Mouse (Mus musculus) MEL (cell line): ENCODE measurements around the gene Ptprn. TPM values are rescaled to one million over a fixed set of nuclear protein-coding genes. Genes with fewer than 3 reads are reported as not detected.
A peak's percentile ranks its signal among the peaks of the same experiment; 100 is the strongest.
"Not testable (repeated sequence)": the region's sequence is repeated elsewhere in the genome, so short reads cannot be mapped to it uniquely, and the experiment has no call there.

Source experiments
- DNase-seq: peaks from one replicate; pipeline ENCODE4 v3.0.0; 2011; ENCODE audit warnings: low read depth, low spot score
- H3K27ac ChIP-seq: 2 replicates; pipeline ENCODE4 v1.5.1; 2012; ENCODE audit warnings: low read depth, mild to moderate bottlenecking, control low read depth, low read length, moderate library complexity; ENCODE audit not compliant: control insufficient read depth
- H3K27me3 ChIP-seq, 2 experiments: fragments of 150-350 bp in 1 of 2; sonication (generic) in 1 of 2; 2 replicates each; pipeline ENCODE4 v1.6.1; 2012; ENCODE audit warnings: low read length in 2 of 2, mild to moderate bottlenecking in 2 of 2, improper control_type of control experiment in 1 of 2, moderate library complexity in 1 of 2; ENCODE audit not compliant: insufficient read depth in 2 of 2, control insufficient read depth in 1 of 2
- H3K36me3 ChIP-seq, 2 experiments: 2 replicates each; pipeline ENCODE4 v1.6.1; 2012 to 2014; ENCODE audit warnings: low read length in 2 of 2, improper control_type of control experiment in 1 of 2, inconsistent platforms in 1 of 2, mild to moderate bottlenecking in 1 of 2; ENCODE audit not compliant: insufficient read depth in 2 of 2, control insufficient read depth in 1 of 2
- H3K4me1 ChIP-seq, 2 experiments: fragments of 150-350 bp in 1 of 2; sonication (generic) in 1 of 2; 2 replicates each; pipeline ENCODE4 v1.6.1; 2012; ENCODE audit warnings: low read length in 2 of 2, improper control_type of control experiment in 1 of 2, mild to moderate bottlenecking in 1 of 2; ENCODE audit not compliant: insufficient read depth in 2 of 2, control insufficient read depth in 1 of 2
- H3K4me3 ChIP-seq, 2 experiments: fragments of 150-350 bp in 1 of 2; sonication (generic) in 1 of 2; 2 replicates each; pipeline ENCODE4 v1.5.1; 2012; ENCODE audit warnings: low read depth in 2 of 2, low read length in 2 of 2, mild to moderate bottlenecking in 2 of 2, moderate library complexity in 2 of 2, control low read depth in 1 of 2, improper control_type of control experiment in 1 of 2; ENCODE audit not compliant: control insufficient read depth in 1 of 2, insufficient read depth in 1 of 2
- H3K79me2 ChIP-seq: 2 replicates; pipeline ENCODE4 v1.6.1; 2012; ENCODE audit warnings: mild to moderate bottlenecking, low read length, moderate library complexity; ENCODE audit not compliant: control insufficient read depth, poor library complexity, insufficient read depth
- H3K9ac ChIP-seq: 2 replicates; pipeline ENCODE4 v1.6.1; 2012; ENCODE audit warnings: low read depth, mild to moderate bottlenecking, control low read depth, low read length, moderate library complexity; ENCODE audit not compliant: control insufficient read depth, poor library complexity, severe bottlenecking
- H3K9me3 ChIP-seq: fragments of 150-350 bp; sonication (generic); replicated peaks from 2 replicates; pipeline ENCODE4 v1.6.1; 2012; ENCODE audit warnings: mild to moderate bottlenecking, low read length, improper control_type of control experiment, moderate library complexity; ENCODE audit not compliant: insufficient read depth
- CHD1 ChIP-seq: IDR thresholded peaks from 2 replicates; pipeline ENCODE4 v1.6.1; 2012; ENCODE audit warnings: low read depth, mild to moderate bottlenecking, inconsistent platforms, low read length, improper control_type of control experiment
- CTCF ChIP-seq, 3 experiments: IDR thresholded peaks in 2 of 3; conservative IDR thresholded peaks in 1 of 3; 2 replicates each; pipeline ENCODE4 v1.5.1; 2011 to 2012; ENCODE audit warnings: low read length in 3 of 3, low read depth in 2 of 3, mild to moderate bottlenecking in 2 of 3, improper control_type of control experiment in 1 of 3, inconsistent platforms in 1 of 3, mixed read lengths in 1 of 3, moderate library complexity in 1 of 3; ENCODE audit not compliant: control insufficient read depth in 1 of 3, insufficient read depth in 1 of 3, poor library complexity in 1 of 3, severe bottlenecking in 1 of 3
- E2F4 ChIP-seq: IDR thresholded peaks from 2 replicates; pipeline ENCODE4 v1.6.1; 2011; ENCODE audit warnings: low read depth, low read length, improper control_type of control experiment, borderline replicate concordance
- EP300 ChIP-seq, 2 experiments: IDR thresholded peaks; 2 replicates each; pipeline ENCODE4 v1.6.1; 2011; ENCODE audit warnings: improper control_type of control experiment in 2 of 2, low read length in 2 of 2, low read depth in 1 of 2, mild to moderate bottlenecking in 1 of 2
- ETS1 ChIP-seq: IDR thresholded peaks from 2 replicates; pipeline ENCODE4 v1.6.1; 2012; ENCODE audit warnings: low read depth, mild to moderate bottlenecking, inconsistent platforms, low read length, improper control_type of control experiment, moderate library complexity
- GABPA ChIP-seq: IDR thresholded peaks from 2 replicates; pipeline ENCODE4 v1.6.1; 2012; ENCODE audit warnings: low read depth, mild to moderate bottlenecking, inconsistent platforms, low read length, improper control_type of control experiment, moderate library complexity
- HCFC1 ChIP-seq: IDR thresholded peaks from 2 replicates; pipeline ENCODE4 v1.6.1; 2012; ENCODE audit warnings: low read depth, mild to moderate bottlenecking, inconsistent platforms, low read length, improper control_type of control experiment, moderate library complexity
- MAX ChIP-seq: IDR thresholded peaks from 2 replicates; pipeline ENCODE4 v1.6.1; 2011; ENCODE audit warnings: low read length, improper control_type of control experiment
- MAZ ChIP-seq: IDR thresholded peaks from 2 replicates; pipeline ENCODE4 v1.6.1; 2012; ENCODE audit warnings: low read depth, mild to moderate bottlenecking, inconsistent platforms, low read length, improper control_type of control experiment
- MEF2A ChIP-seq: IDR thresholded peaks from 2 replicates; pipeline ENCODE4 v1.6.1; 2014; ENCODE audit warnings: low read depth, mild to moderate bottlenecking, inconsistent platforms, low read length, improper control_type of control experiment; ENCODE audit not compliant: poor library complexity, insufficient replicate concordance, severe bottlenecking; ENCODE audit errors: extremely low read depth
- MXI1 ChIP-seq: IDR thresholded peaks from 2 replicates; pipeline ENCODE4 v1.6.1; 2011; ENCODE audit warnings: mild to moderate bottlenecking, low read depth, low read length, improper control_type of control experiment
- MYC ChIP-seq: IDR thresholded peaks from 2 replicates; pipeline ENCODE4 v1.6.1; 2011; ENCODE audit warnings: low read depth, mild to moderate bottlenecking, low read length, improper control_type of control experiment, moderate library complexity
- NELFE ChIP-seq: IDR thresholded peaks from 2 replicates; pipeline ENCODE4 v1.6.1; 2011; ENCODE audit warnings: low read depth, low read length, improper control_type of control experiment
- POLR2A ChIP-seq, 2 experiments: IDR thresholded peaks; 2 replicates each; pipeline ENCODE4 v1.6.1; 2011 to 2012; ENCODE audit warnings: low read length in 2 of 2, mild to moderate bottlenecking in 2 of 2, control low read depth in 1 of 2, improper control_type of control experiment in 1 of 2, low read depth in 1 of 2, moderate library complexity in 1 of 2; ENCODE audit not compliant: control insufficient read depth in 1 of 2, insufficient read depth in 1 of 2, poor library complexity in 1 of 2
- POLR2AphosphoS5 ChIP-seq: IDR thresholded peaks from 2 replicates; pipeline ENCODE4 v1.6.1; 2012; ENCODE audit warnings: low read depth, borderline replicate concordance, mild to moderate bottlenecking, inconsistent platforms, low read length, moderate library complexity, mixed read lengths
- RAD21 ChIP-seq: IDR thresholded peaks from 2 replicates; pipeline ENCODE4 v1.6.1; 2011; ENCODE audit warnings: mild to moderate bottlenecking, low read depth, low read length, improper control_type of control experiment
- SMC3 ChIP-seq: IDR thresholded peaks from 2 replicates; pipeline ENCODE4 v1.6.1; 2011; ENCODE audit warnings: low read depth, low read length, improper control_type of control experiment
- TBP ChIP-seq: IDR thresholded peaks from 2 replicates; pipeline ENCODE4 v1.8.0; 2011; ENCODE audit warnings: low read depth, low read length, improper control_type of control experiment
- USF2 ChIP-seq, 2 experiments: IDR thresholded peaks; 2 replicates each; pipeline ENCODE4 v1.6.1; 2011 to 2012; ENCODE audit warnings: improper control_type of control experiment in 2 of 2, low read length in 2 of 2, borderline replicate concordance in 1 of 2, inconsistent platforms in 1 of 2, low read depth in 1 of 2, mild to moderate bottlenecking in 1 of 2; ENCODE audit not compliant: insufficient read depth in 1 of 2
- ZKSCAN1 ChIP-seq: IDR thresholded peaks from 2 replicates; pipeline ENCODE4 v1.6.1; 2012; ENCODE audit warnings: low read depth, mild to moderate bottlenecking, inconsistent platforms, low read length, improper control_type of control experiment, moderate library complexity
- ZMIZ1 ChIP-seq: IDR thresholded peaks from 2 replicates; pipeline ENCODE4 v1.6.1; 2012; ENCODE audit warnings: low read depth, mild to moderate bottlenecking, inconsistent platforms, low read length, improper control_type of control experiment, moderate library complexity
- polyA plus RNA-seq, 2 experiments: library from polyadenylated mRNA; stranded (reverse) in 1 of 2; unstranded in 1 of 2; fragments of >175 nt in 1 of 2; fragments of >200 nt in 1 of 2; gene quantifications; 2 replicates each; pipeline versions ENCODE4 v1.2.1 to v1.2.4; 2012; ENCODE audit warnings: low replicate concordance in 2 of 2, low read depth in 1 of 2; ENCODE audit not compliant: insufficient read length in 2 of 2, insufficient read depth in 1 of 2, missing spikeins in 1 of 2
- total RNA-seq: library from RNA; depleted of rRNA; stranded (reverse); fragments of 300-350 nt; gene quantifications from 2 replicates; pipeline ENCODE4 v1.2.3, GENCODE M21; 2012

Gene Ptprn
- total and polyA plus RNA-seq, 3 experiments = 0.13 TPM; not detected in 2

- peak; percentile 69 to 77 (median 74) for TF ChIP-seq CTCF (IDR thresholded peaks at IDR 0.05 in 2 of 3, conservative IDR thresholded peaks at IDR 0.05 in 1 of 3; ENCODE audit: control insufficient read depth in 1 of 3, insufficient read depth in 1 of 3, low read depth in 2 of 3, low read length in 3 of 3, poor library complexity in 1 of 3, severe bottlenecking in 1 of 3)
- TF ChIP-seq EP300 (IDR thresholded peaks at IDR 0.05; ENCODE audit: low read depth in 1 of 2, low read length in 2 of 2) = peak in 1 of 2 experiments; percentile 31; a peak in 1 of 4 replicates
- TF ChIP-seq MXI1 = peak; percentile 53
- TF ChIP-seq POLR2AphosphoS5 = no peak
- TF ChIP-seq MAX = peak; percentile 48; the same call in 1 of the 2 replicates
- TF ChIP-seq MAZ = no peak
- no peak for TF ChIP-seq NELFE
- TF ChIP-seq GABPA = no peak
Measured at GRCm38 (mm10) chr1:75234606-75235005, 29.7 kb downstream of the Ptprn start (continued).

GRCm38 (mm10) chr1:75232489-75232888 is 31.8 kb downstream of the Ptprn start:
- H3K4me3 ChIP-seq, H3K79me2 ChIP-seq, H3K9me3 ChIP-seq, DNase-seq, H3K27me3 ChIP-seq, H3K9ac ChIP-seq, H3K27ac ChIP-seq: not testable (repeated sequence)
- peaks cover 0 to 35% of the 10 kb centered on the region in 2 experiments; a peak in 2 of 4 replicates for H3K36me3 ChIP-seq
- H3K4me1 ChIP-seq = peaks cover 14 to 38% of the 10 kb centered on the region in 2 experiments
- TF ChIP-seq SMC3 = peak; percentile 13; the same call in 1 of the 2 replicates
- TF ChIP-seq CTCF (IDR thresholded peaks at IDR 0.05 in 2 of 3, conservative IDR thresholded peaks at IDR 0.05 in 1 of 3; ENCODE audit: control insufficient read depth in 1 of 3, insufficient read depth in 1 of 3, low read depth in 2 of 3, low read length in 3 of 3, poor library complexity in 1 of 3, severe bottlenecking in 1 of 3) = peak in 2 of 3 experiments; percentile 34 to 41; a peak in 5 of 6 replicates
- TF ChIP-seq RAD21 = peak; percentile 0; the same call in 1 of the 2 replicates
- peak; percentile 66; the same call in 1 of the 2 replicates for TF ChIP-seq MYC

- H3K27me3 ChIP-seq = no peaks in the 10 kb centered on the region
- DNase-seq = no peak
- TF ChIP-seq TBP (no peak), E2F4 (no peak), USF2 (IDR thresholded peaks at IDR 0.05; ENCODE audit: borderline replicate concordance in 1 of 2, insufficient read depth in 1 of 2, low read depth in 1 of 2, low read length in 2 of 2) (no peak), ZMIZ1 (no peak), ETS1 (no peak), HCFC1 (no peak), POLR2A (IDR thresholded peaks at IDR 0.05; ENCODE audit: control insufficient read depth in 1 of 2, insufficient read depth in 1 of 2, low read depth in 1 of 2, low read length in 2 of 2, poor library complexity in 1 of 2) (no peak), ZKSCAN1 (no peak), MEF2A (no peak), RAD21 (no peak), CTCF (IDR thresholded peaks at IDR 0.05 in 2 of 3, conservative IDR thresholded peaks at IDR 0.05 in 1 of 3; ENCODE audit: control insufficient read depth in 1 of 3, insufficient read depth in 1 of 3, low read depth in 2 of 3, low read length in 3 of 3, poor library complexity in 1 of 3, severe bottlenecking in 1 of 3) (no peak), MAX (no peak), CHD1 (no peak)
- no peaks in the 10 kb centered on the region; the same call in 1 of the 2 replicates for H3K79me2 ChIP-seq
- peaks cover 0 to 42% of the 10 kb centered on the region in 2 experiments; a peak in 2 of 4 replicates for H3K36me3 ChIP-seq
- no peaks in the 10 kb centered on the region for H3K9me3 ChIP-seq
- H3K27ac ChIP-seq = no peak within 1 kb of the TSS
- no peak within 1 kb of the TSS for H3K9ac ChIP-seq
- H3K4me1 ChIP-seq = peaks cover 20 to 46% of the 10 kb centered on the region in 2 experiments
- no peak within 1 kb of the TSS for H3K4me3 ChIP-seq
Measured at GRCm38 (mm10) chr1:75231664-75232152, 32.6 kb downstream of the Ptprn start, which contains the start of gene A630095N17Rik. Gene A630095N17Rik (minus strand): TSS chr1:75232102.
